Mouse (Mus musculus): Measurements from ENCODE around the gene Cpn2. TPM values are rescaled to one million over a fixed set of nuclear protein-coding genes. Genes with fewer than 3 reads are reported as not detected.

Gene Cpn2
- total and polyA plus RNA-seq, 3 experiments, result not detected

GRCm38 (mm10) chr16:30275558-30276340 lies 8.4 kb upstream of the Cpn2 start:
- H3K4me3 ChIP-seq (replicated peaks in 1 of 3; ENCODE audit: low read depth in 2 of 3, low read length in 2 of 3, poor library complexity in 1 of 3), result no peak overlapping the region
- H3K4me1 ChIP-seq (ENCODE audit: control insufficient read depth in 1 of 2, insufficient read depth in 2 of 2), result peaks cover 9 to 56% of the 10 kb centered on the region in 2 experiments
- in situ Hi-C loops (cut with MboI; ENCODE audit: low pct_ligation_motif_present, low pct_unique_long_range_greater_than_20kb, low sequenced_read_pairs), result no loop called here

GRCm38 (mm10) chr16:30273065-30273464 lies 5.8 kb upstream of the Cpn2 start:
- TF ChIP-seq ETS1 (conservative IDR thresholded peaks at IDR 0.05; ENCODE audit: low read depth, low read length) (no peak), TCF12 (IDR thresholded peaks at IDR 0.05; ENCODE audit: low read depth, low read length) (no peak), ZC3H11A (IDR thresholded peaks at IDR 0.05; ENCODE audit: low read depth, low read length) (no peak), UBTF (IDR thresholded peaks at IDR 0.05; ENCODE audit: low read depth, low read length) (no peak), ELF1 (IDR thresholded peaks at IDR 0.05; ENCODE audit: low read depth, low read length) (no peak), E2F4 (IDR thresholded peaks at IDR 0.05; ENCODE audit: insufficient replicate concordance, low read depth, low read length) (no peak), HCFC1 (IDR thresholded peaks at IDR 0.05; ENCODE audit: low read depth, low read length) (no peak), PAX5 (IDR thresholded peaks at IDR 0.05; ENCODE audit: low read length) (no peak), MXI1 (IDR thresholded peaks at IDR 0.05; ENCODE audit: low read depth, low read length) (no peak)
- Histone ChIP-seq H3K27me3 (replicated peaks) (no peaks in the 10 kb centered on the region), H3K4me3 (replicated peaks in 1 of 3; ENCODE audit: low read depth in 2 of 3, low read length in 2 of 3, poor library complexity in 1 of 3) (no peak overlapping the region), H3K79me2 (replicated peaks; ENCODE audit: control insufficient read depth, extremely low read depth, insufficient read depth, poor library complexity, severe bottlenecking) (no peaks in the 10 kb centered on the region), H3K27ac (ENCODE audit: insufficient read depth, low read depth) (no peak overlapping the region), H3K9ac (ENCODE audit: insufficient read depth, low read depth) (no peak overlapping the region), H3K4me1 (ENCODE audit: control insufficient read depth in 1 of 2, insufficient read depth in 2 of 2) (peaks cover 4 to 42% of the 10 kb centered on the region in 2 experiments), H3K4me2 (ENCODE audit: insufficient read depth, low read depth, poor library complexity, severe bottlenecking) (no peak overlapping the region), H3K36me3 (replicated peaks in 1 of 2; ENCODE audit: control insufficient read depth in 1 of 2, insufficient read depth in 1 of 2, low read length in 1 of 2) (no peaks in the 10 kb centered on the region), H3K9me3 (replicated peaks; ENCODE audit: low read length) (no peaks in the 10 kb centered on the region)
- dilution Hi-C loops (cut with MboI; ENCODE audit: extremely low pct_ligation_motif_present, extremely low pct_unique_long_range_greater_than_20kb, low sequenced_read_pairs), result no loop called here
- in situ Hi-C loops (cut with MboI; ENCODE audit: low pct_ligation_motif_present, low pct_unique_long_range_greater_than_20kb, low sequenced_read_pairs), result loop anchor here (25.0 kb wide), 2 partner anchors 789 to 1089 kb away; no protein-coding TSS in a partner anchor
- no peak for DNase-seq (ENCODE audit: extremely low read depth)

More at GRCm38 (mm10) chr16:30275558-30276340, 8.4 kb upstream of the Cpn2 start:
- dilution Hi-C loops (cut with MboI; ENCODE audit: extremely low pct_ligation_motif_present, extremely low pct_unique_long_range_greater_than_20kb, low sequenced_read_pairs), result no loop called here
- Histone ChIP-seq H3K79me2 (replicated peaks; ENCODE audit: control insufficient read depth, extremely low read depth, insufficient read depth, poor library complexity, severe bottlenecking) (no peaks in the 10 kb centered on the region), H3K27ac (ENCODE audit: insufficient read depth, low read depth) (no peak overlapping the region), H3K36me3 (replicated peaks in 1 of 2; ENCODE audit: control insufficient read depth in 1 of 2, insufficient read depth in 1 of 2, low read length in 1 of 2) (no peaks in the 10 kb centered on the region), H3K4me2 (ENCODE audit: insufficient read depth, low read depth, poor library complexity, severe bottlenecking) (no peak overlapping the region), H3K9me3 (replicated peaks; ENCODE audit: low read length) (no peaks in the 10 kb centered on the region), H3K27me3 (replicated peaks) (no peaks in the 10 kb centered on the region), H3K9ac (ENCODE audit: insufficient read depth, low read depth) (no peak overlapping the region)
- no peak for DNase-seq (ENCODE audit: extremely low read depth)
- no peak for TF ChIP-seq ZC3H11A (IDR thresholded peaks at IDR 0.05; ENCODE audit: low read depth, low read length)
- no peak for TF ChIP-seq MAX (IDR thresholded peaks at IDR 0.05; ENCODE audit: low read length)
- TF ChIP-seq RAD21 (IDR thresholded peaks at IDR 0.05; ENCODE audit: low read depth, low read length), result no peak
- no peak for TF ChIP-seq NRF1 (IDR thresholded peaks at IDR 0.05; ENCODE audit: low read depth, low read length)
- TF ChIP-seq SIN3A (IDR thresholded peaks at IDR 0.05; ENCODE audit: low read length), result no peak
- no peak for TF ChIP-seq ZKSCAN1 (IDR thresholded peaks at IDR 0.05; ENCODE audit: borderline replicate concordance, low read depth, low read length)
- TF ChIP-seq USF2 (conservative IDR thresholded peaks at IDR 0.05; ENCODE audit: low read depth, low read length), result no peak
- no peak for TF ChIP-seq TCF12 (IDR thresholded peaks at IDR 0.05; ENCODE audit: low read depth, low read length)
- no peak for TF ChIP-seq JUN (IDR thresholded peaks at IDR 0.05; ENCODE audit: insufficient read depth, low read depth, low read length)
- no peak for TF ChIP-seq NELFE (IDR thresholded peaks at IDR 0.05; ENCODE audit: low read depth, low read length)
- TF ChIP-seq CHD1 (IDR thresholded peaks at IDR 0.05; ENCODE audit: low read depth, low read length), result no peak
- TF ChIP-seq MXI1 (IDR thresholded peaks at IDR 0.05; ENCODE audit: low read depth, low read length), result no peak
- TF ChIP-seq ZNF384 (IDR thresholded peaks at IDR 0.05; ENCODE audit: low read depth, low read length), result no peak
- no peak for TF ChIP-seq EP300 (IDR thresholded peaks at IDR 0.05; ENCODE audit: low read length)
- no peak for TF ChIP-seq POLR2AphosphoS2 (IDR thresholded peaks at IDR 0.05; ENCODE audit: low read depth, low read length)
- no peak for TF ChIP-seq HCFC1 (IDR thresholded peaks at IDR 0.05; ENCODE audit: low read depth, low read length)
- no peak for TF ChIP-seq BHLHE40 (IDR thresholded peaks at IDR 0.05; ENCODE audit: low read depth, low read length)
- no peak for TF ChIP-seq JUND (conservative IDR thresholded peaks at IDR 0.05; ENCODE audit: low read depth, low read length)
- no peak for TF ChIP-seq GABPA (IDR thresholded peaks at IDR 0.05; ENCODE audit: insufficient replicate concordance, low read depth, low read length)
- TF ChIP-seq MEF2A (IDR thresholded peaks at IDR 0.05; ENCODE audit: borderline replicate concordance, low read depth, low read length), result no peak
